Mouse (Mus musculus) neural tube, embryonic 14.5 days (tissue): ENCODE measurements around the gene Astn2. TPM values are rescaled to one million over a fixed set of nuclear protein-coding genes. Genes with fewer than 3 reads are reported as not detected.
A peak's percentile ranks its signal among the peaks of the same experiment; 100 is the strongest.

Source experiments
- ATAC-seq: fragments of 200-750 bp; cut with Nextera tagmentation; 2 replicates; pipeline ENCODE4 v1.8.0; 2017; ENCODE audit warnings: low read depth, mild to moderate bottlenecking, moderate TSS enrichment, moderate library complexity
- H3K27ac ChIP-seq: fragments of 300-500 bp; sonication (generic); 2 replicates; pipeline ENCODE4 v1.5.1; 2014; ENCODE audit warnings: low read depth, mild to moderate bottlenecking, control low read depth, low read length, moderate library complexity, mixed read lengths
- H3K27me3 ChIP-seq: fragments of 300-500 bp; sonication (generic); 2 replicates; pipeline ENCODE4 v1.6.1; 2014; ENCODE audit warnings: low read length; ENCODE audit not compliant: control insufficient read depth, insufficient read depth
- H3K36me3 ChIP-seq: fragments of 300-500 bp; sonication (generic); 2 replicates; pipeline ENCODE4 v1.6.1; 2014; ENCODE audit warnings: low read length, mixed read lengths; ENCODE audit not compliant: control insufficient read depth, insufficient read depth
- H3K4me1 ChIP-seq: fragments of 300-500 bp; sonication (generic); 2 replicates; pipeline ENCODE4 v1.6.1; 2014; ENCODE audit warnings: low read length; ENCODE audit not compliant: control insufficient read depth, insufficient read depth
- H3K4me2 ChIP-seq: fragments of 300-500 bp; sonication (generic); 2 replicates; pipeline ENCODE4 v1.6.1; 2014; ENCODE audit warnings: mild to moderate bottlenecking, low read depth, low read length, control low read depth
- H3K4me3 ChIP-seq: fragments of 300-500 bp; sonication (generic); 2 replicates; pipeline ENCODE4 v1.5.1; 2014; ENCODE audit warnings: low read depth, low read length, control low read depth, mixed read lengths
- H3K9ac ChIP-seq: fragments of 300-500 bp; sonication (generic); replicated peaks from 2 replicates; pipeline ENCODE4 v1.6.1; 2014; ENCODE audit warnings: low read depth, mild to moderate bottlenecking, control low read depth, low read length, mixed read lengths
- H3K9me3 ChIP-seq: fragments of 300-500 bp; sonication (generic); 2 replicates; pipeline ENCODE4 v1.6.1; 2016; ENCODE audit warnings: low read length; ENCODE audit not compliant: control insufficient read depth
- WGBS: fragments of 180-500 bp; shearing (Covaris S2); extraction: QIAGEN DNeasy Blood & Tissue Kit; methylation state at CpG from one replicate; pipeline ENCODE4 v1.1.7; 2014; 5-methylcytosine and 5-hydroxymethylcytosine counted together
- polyA plus RNA-seq: library from polyadenylated mRNA; unstranded; fragments of >200 nt; fragmentation: Nextera tagmentation; extraction: Ambion mirVana; gene quantifications from 2 replicates; pipeline ENCODE4 v1.2.1, GENCODE M21; 2014

The Astn2 gene
- polyA plus RNA-seq, 1 experiment from 2014 or later = 6.3 TPM

DNA sequence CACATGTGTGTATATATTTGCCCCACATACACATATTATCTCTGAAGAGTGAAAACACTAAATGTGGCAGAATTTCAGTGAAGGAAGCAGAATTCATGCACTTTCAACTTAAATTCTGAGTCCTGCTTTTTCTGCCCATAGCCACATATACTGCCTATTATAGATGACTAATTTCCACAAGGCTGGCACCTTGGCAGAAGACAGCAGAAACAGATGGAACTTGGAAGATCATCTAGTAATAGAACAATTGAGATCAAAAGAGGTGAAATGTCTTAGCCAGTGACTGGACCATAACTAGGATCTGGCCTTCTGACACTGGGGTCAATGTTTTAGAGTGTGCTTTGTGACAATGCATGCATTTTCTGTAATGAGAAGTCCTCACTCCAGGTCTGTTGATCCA lies 119.4 kb downstream of the Astn2 start:
- Histone ChIP-seq H3K9me3 (no peaks in the 10 kb centered on the region), H3K36me3 (no peaks in the 10 kb centered on the region), H3K4me1 (no peaks in the 10 kb centered on the region), H3K4me2 (no peak overlapping the region), H3K27me3 (no peaks in the 10 kb centered on the region), H3K4me3 (no peak overlapping the region), H3K27ac (no peak overlapping the region), H3K9ac (no peak overlapping the region)
- no peak for ATAC-seq

DNA sequence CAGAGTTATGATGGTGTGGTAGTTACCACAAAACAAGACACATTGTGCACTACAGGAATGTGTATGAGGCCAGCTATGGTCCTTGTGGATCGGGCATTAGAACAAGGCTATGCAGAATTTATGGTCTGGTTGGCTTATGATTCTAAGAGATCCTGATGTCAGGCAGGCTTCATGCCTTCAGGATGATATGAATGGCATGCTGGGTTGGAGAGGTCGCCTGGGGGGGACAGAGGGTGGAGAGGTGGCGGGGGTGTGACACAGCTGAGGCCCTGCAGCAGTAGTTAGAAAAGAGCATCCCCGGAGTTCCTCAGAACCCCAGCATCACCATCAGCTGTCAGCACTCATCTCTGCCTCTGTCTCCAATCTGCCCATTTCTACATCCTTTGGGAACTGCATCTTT lies 128.3 kb downstream of the Astn2 start:
- no peak overlapping the region for H3K4me2 ChIP-seq
- H3K9ac ChIP-seq = no peak overlapping the region
- H3K9me3 ChIP-seq = no peaks in the 10 kb centered on the region
- H3K27me3 ChIP-seq = no peaks in the 10 kb centered on the region
- 75% methylated on average over 4 of the region's 4 CpGs for WGBS
- no peaks in the 10 kb centered on the region for H3K36me3 ChIP-seq
- ATAC-seq = no peak
- no peak overlapping the region for H3K4me3 ChIP-seq
- H3K4me1 ChIP-seq = peaks cover 6% of the 10 kb centered on the region; the same call in 1 of the 2 replicates
- H3K27ac ChIP-seq = no peak overlapping the region

DNA sequence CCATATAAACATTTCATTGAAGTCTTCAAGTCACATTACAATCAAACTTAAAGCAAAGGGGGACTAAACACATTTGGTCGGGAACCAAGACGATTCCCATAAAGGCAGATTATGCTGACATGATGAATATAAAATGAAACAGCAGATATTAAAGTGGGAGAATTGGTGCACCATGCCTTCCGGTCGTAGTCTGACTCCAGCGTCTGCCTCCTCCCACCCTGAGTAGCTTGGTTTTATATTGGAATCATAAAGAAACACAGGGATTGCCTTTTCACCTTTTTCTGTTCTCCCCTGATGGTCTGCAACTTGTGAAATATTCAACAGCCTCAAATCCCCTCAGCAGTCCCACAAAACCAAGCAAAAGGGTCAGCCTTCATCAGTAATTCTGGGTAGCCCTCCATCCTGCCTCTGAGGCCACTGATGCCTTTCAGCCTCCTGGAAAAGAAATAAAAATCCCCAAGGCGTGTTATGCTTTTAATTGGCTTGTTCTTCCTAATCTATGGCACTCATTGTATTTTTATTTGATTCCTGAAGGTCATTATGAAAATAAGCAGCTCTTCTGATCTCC lies 132.8 kb downstream of the Astn2 start:
- H3K4me1 ChIP-seq = peaks cover 6% of the 10 kb centered on the region; the same call in 1 of the 2 replicates
- ATAC-seq = peak; percentile 41; the same call in 1 of the 2 replicates
- no peak overlapping the region for H3K4me3 ChIP-seq
- H3K36me3 ChIP-seq = no peaks in the 10 kb centered on the region
- H3K4me2 ChIP-seq = no peak overlapping the region
- no peaks in the 10 kb centered on the region for H3K27me3 ChIP-seq
- no peaks in the 10 kb centered on the region for H3K9me3 ChIP-seq
- no peak overlapping the region for H3K27ac ChIP-seq
- no peak overlapping the region for H3K9ac ChIP-seq
- 66% methylated on average over 6 of the region's 6 CpGs for WGBS

DNA sequence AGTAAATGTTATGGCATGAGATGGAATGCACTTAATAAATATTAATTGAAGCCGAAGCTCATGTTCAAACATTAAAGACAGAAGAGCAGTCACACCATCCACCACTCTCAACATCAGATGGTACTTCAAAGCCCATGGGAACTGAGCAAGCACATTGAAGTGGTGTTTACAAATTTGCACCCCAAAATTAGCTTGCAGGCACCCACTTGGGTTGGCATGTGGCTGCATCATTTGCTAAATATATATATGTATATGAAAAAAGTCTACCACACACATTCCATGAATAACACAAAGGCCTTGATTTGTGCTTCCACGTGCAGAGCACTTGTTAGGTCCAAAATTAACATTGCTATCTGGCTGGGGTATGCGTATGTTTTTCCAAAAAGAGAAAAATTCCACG lies 140.4 kb downstream of the Astn2 start:
- WGBS = 87% methylated on average over 4 of the region's 4 CpGs

DNA sequence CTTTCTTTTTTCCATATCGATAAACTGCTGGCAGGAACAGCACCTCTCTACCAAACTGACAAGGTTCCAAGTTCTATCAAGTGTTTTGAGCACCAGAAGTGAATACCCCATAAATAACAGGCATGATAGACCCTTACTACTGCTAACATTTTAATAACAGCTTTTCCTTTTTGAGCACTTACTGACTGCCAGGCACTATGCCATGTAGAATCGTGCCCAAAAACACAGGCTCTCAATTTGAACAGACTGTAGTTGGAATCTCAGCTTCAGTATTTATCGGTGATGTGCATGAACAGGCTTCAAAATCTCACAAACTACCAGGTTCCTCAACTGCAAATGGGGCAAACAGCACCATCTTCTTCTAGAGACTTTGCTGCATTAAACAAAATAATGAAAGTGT lies 143.1 kb downstream of the Astn2 start:
- ATAC-seq = no peak
- H3K9me3 ChIP-seq = no peaks in the 10 kb centered on the region
- H3K27me3 ChIP-seq = no peaks in the 10 kb centered on the region
- no peak overlapping the region for H3K4me3 ChIP-seq
- no peak overlapping the region for H3K27ac ChIP-seq
- WGBS = 88% methylated on average over 3 of the region's 3 CpGs
- no peaks in the 10 kb centered on the region for H3K4me1 ChIP-seq
- H3K36me3 ChIP-seq = no peaks in the 10 kb centered on the region
- no peak overlapping the region for H3K4me2 ChIP-seq
- H3K9ac ChIP-seq = no peak overlapping the region

More for the DNA sequence above, 140.4 kb downstream of the Astn2 start:
- Histone ChIP-seq H3K4me3 (no peak overlapping the region), H3K9ac (no peak overlapping the region), H3K4me2 (no peak overlapping the region), H3K9me3 (no peaks in the 10 kb centered on the region), H3K36me3 (no peaks in the 10 kb centered on the region), H3K4me1 (no peaks in the 10 kb centered on the region), H3K27me3 (no peaks in the 10 kb centered on the region), H3K27ac (no peak overlapping the region)
- ATAC-seq = no peak

DNA sequence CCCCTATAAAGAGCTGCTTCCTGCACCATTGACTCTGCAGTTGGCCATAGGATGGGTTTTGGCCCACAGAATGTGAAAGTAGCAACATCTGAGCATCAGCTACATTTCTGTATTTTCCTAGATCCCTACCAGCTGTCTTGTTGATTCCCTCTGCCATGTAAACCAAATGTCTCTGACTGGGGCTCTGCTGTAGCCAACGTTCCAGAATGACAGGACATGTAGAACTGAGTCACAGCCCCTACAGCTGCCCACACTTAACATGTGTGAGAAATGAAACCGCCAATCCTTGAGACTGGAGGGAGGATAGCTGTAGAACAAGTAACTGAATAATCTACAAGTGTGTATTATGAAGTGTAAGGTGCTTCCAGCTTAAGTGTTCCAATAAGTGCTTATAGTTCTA lies 145.5 kb downstream of the Astn2 start:
- H3K4me1 ChIP-seq = no peaks in the 10 kb centered on the region
- no peak overlapping the region for H3K9ac ChIP-seq
- H3K36me3 ChIP-seq = no peaks in the 10 kb centered on the region
- 92% methylated on average over 2 of the region's 2 CpGs for WGBS
- H3K4me2 ChIP-seq = no peak overlapping the region
- no peak overlapping the region for H3K27ac ChIP-seq
- ATAC-seq = no peak
- no peaks in the 10 kb centered on the region for H3K27me3 ChIP-seq
- no peaks in the 10 kb centered on the region for H3K9me3 ChIP-seq
- no peak overlapping the region for H3K4me3 ChIP-seq

DNA sequence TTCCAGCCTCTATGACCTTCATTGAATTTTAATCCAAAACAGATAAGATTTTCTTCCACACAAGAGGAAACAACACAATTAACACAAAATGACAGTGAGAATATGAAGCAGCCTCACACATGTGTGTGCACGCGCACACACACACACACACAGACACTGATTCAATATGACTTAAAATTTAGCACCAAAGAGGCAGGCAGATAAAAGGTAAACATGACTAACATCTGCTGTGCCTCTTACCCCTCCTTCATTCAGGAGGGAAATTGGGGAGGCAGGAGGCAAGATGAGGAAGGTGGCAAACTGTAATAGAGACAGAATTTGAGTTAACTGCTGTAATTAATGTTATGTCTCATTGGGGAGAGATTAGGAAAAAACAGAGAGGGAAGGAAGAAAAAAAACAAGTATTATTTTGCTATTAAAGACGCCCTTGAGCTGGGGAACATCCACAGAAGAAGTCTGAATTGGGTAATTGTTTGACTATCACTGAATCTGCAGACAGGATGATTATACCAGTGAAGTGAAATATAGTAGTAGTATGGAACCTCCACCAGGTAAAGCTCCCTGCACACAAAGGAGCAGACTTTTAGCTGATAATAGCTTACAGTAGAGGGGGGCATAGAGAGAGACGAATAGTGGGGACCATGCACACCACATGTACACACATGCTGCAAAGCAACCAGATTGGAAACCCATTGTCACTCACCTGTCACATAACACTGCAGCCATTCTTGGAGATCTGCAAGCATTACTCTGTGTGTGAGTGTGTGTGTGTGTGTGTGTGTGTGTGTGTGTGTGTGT lies 149.5 kb downstream of the Astn2 start:
- H3K9me3 ChIP-seq = no peaks in the 10 kb centered on the region
- H3K27me3 ChIP-seq = no peaks in the 10 kb centered on the region
- peak; percentile 56; the same call in 1 of the 2 replicates for ATAC-seq
- H3K4me3 ChIP-seq = no peak overlapping the region
- no peaks in the 10 kb centered on the region for H3K4me1 ChIP-seq
- no peaks in the 10 kb centered on the region for H3K36me3 ChIP-seq
- no peak overlapping the region for H3K27ac ChIP-seq
- H3K4me2 ChIP-seq = no peak overlapping the region
- H3K9ac ChIP-seq = no peak overlapping the region
- 64% methylated on average over 4 of the region's 4 CpGs for WGBS

DNA sequence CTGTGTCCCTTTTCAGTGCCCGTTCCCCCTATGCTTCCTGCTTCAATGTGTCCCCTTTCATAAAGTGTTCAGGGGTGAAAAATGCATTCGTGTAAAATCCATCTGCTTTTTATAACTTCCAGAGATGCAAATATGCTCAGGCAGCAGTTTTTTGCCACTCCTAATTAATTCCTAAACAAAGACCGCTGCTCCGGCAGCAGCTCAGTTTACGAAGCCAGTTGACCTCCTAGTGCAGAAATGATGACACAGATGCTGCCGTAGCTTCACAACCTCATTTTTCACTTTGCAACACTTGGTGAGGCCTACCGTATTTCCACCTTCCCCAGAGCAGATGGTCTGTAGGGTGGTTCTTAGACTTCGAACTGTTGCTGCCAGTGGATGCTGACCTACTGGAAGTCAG lies 155.9 kb downstream of the Astn2 start:
- Histone ChIP-seq H3K9ac (no peak overlapping the region), H3K4me1 (no peaks in the 10 kb centered on the region), H3K9me3 (no peaks in the 10 kb centered on the region), H3K36me3 (no peaks in the 10 kb centered on the region), H3K27me3 (no peaks in the 10 kb centered on the region), H3K4me2 (no peak overlapping the region), H3K4me3 (no peak overlapping the region), H3K27ac (no peak overlapping the region)
- 63% methylated on average over 8 of the region's 8 CpGs for WGBS
- no peak for ATAC-seq

DNA sequence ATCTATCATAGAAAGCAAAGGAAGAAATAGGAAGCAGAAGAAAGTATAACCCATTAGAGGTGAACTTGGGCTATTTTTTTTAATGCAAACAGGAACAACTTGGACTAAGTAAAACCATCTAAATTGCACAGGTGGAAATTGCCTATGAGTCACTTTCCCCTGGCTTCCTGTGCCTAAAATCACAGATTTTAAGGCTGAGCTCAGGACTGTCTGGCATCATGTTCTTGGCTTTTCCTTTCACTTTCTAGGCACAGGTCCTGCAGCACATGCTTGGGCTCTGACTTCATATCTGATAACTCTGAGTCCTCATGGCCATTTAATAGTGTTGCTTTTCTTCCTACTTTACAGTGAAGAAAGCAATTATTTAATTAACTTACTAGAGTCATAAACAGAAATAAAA lies 161.7 kb downstream of the Astn2 start:
- Histone ChIP-seq H3K4me2 (no peak overlapping the region), H3K9me3 (no peaks in the 10 kb centered on the region), H3K27ac (no peak overlapping the region), H3K36me3 (no peaks in the 10 kb centered on the region), H3K4me3 (no peak overlapping the region), H3K4me1 (no peaks in the 10 kb centered on the region), H3K9ac (no peak overlapping the region), H3K27me3 (no peaks in the 10 kb centered on the region)
- ATAC-seq = no peak
